Mouse (Mus musculus) embryonic facial prominence, embryonic 14.5 days (tissue): ENCODE results near the gene Snap25. TPM values are rescaled to one million over a fixed set of nuclear protein-coding genes. Genes with fewer than 3 reads are reported as not detected.

Experiments used
- ATAC-seq: fragments of 200-750 bp; cut with Nextera tagmentation; 2 replicates; pipeline ENCODE4 v1.8.0; 2017; ENCODE audit warnings: low read depth, moderate number of reproducible peaks, moderate TSS enrichment
- DNase-seq: peaks from one replicate; pipeline ENCODE4 v3.0.0-alpha.2; 2015; ENCODE audit warnings: low spot score
- H3K27ac ChIP-seq: fragments of 300-500 bp; sonication (generic); replicated peaks from 2 replicates; pipeline ENCODE4 v1.5.1; 2014; ENCODE audit warnings: low read depth, mild to moderate bottlenecking, low read length, moderate library complexity
- H3K27me3 ChIP-seq: fragments of 300-500 bp; sonication (generic); replicated peaks from 2 replicates; pipeline ENCODE4 v1.6.1; 2014; ENCODE audit warnings: low read length; ENCODE audit not compliant: control insufficient read depth, insufficient read depth
- H3K36me3 ChIP-seq: fragments of 300-500 bp; sonication (generic); 2 replicates; pipeline ENCODE4 v1.6.1; 2014; ENCODE audit warnings: low read length, mixed read lengths; ENCODE audit not compliant: control insufficient read depth, insufficient read depth
- H3K4me1 ChIP-seq: fragments of 300-500 bp; sonication (generic); 2 replicates; pipeline ENCODE4 v1.6.1; 2014; ENCODE audit warnings: antibody characterized with exemption, low read length; ENCODE audit not compliant: control insufficient read depth, insufficient read depth
- H3K4me2 ChIP-seq: fragments of 300-500 bp; sonication (generic); 2 replicates; pipeline ENCODE4 v1.6.1; 2014; ENCODE audit warnings: low read depth, mild to moderate bottlenecking, low read length, moderate library complexity, mixed read lengths
- H3K4me3 ChIP-seq: fragments of 300-500 bp; sonication (generic); 2 replicates; pipeline ENCODE4 v1.5.1; 2014; ENCODE audit warnings: low read depth, mild to moderate bottlenecking, low read length
- H3K9ac ChIP-seq: fragments of 300-500 bp; sonication (generic); 2 replicates; pipeline ENCODE4 v1.6.1; 2014; ENCODE audit warnings: low read depth, mild to moderate bottlenecking, low read length, moderate library complexity, mixed read lengths
- H3K9me3 ChIP-seq: fragments of 300-500 bp; sonication (generic); 2 replicates; pipeline ENCODE4 v1.6.1; 2016; ENCODE audit warnings: low read length; ENCODE audit not compliant: control insufficient read depth
- WGBS: fragments of 180-500 bp; shearing (Covaris S2); extraction: QIAGEN DNeasy Blood & Tissue Kit; methylation state at CpG from one replicate; pipeline ENCODE4 v1.1.7; 2014; 5-methylcytosine and 5-hydroxymethylcytosine counted together
- polyA plus RNA-seq: library from polyadenylated mRNA; unstranded; fragments of >200 nt; fragmentation: Nextera tagmentation; extraction: Ambion mirVana; gene quantifications from 2 replicates; pipeline ENCODE4 v1.2.1, GENCODE M21; 2014

The Snap25 gene
- polyA plus RNA-seq, 1 experiment from 2014 or later = 10.4 TPM

GRCm38 (mm10) chr2:136678321-136679161 lies 34.7 kb upstream of the Snap25 start:
- Histone ChIP-seq H3K4me2 (peak overlapping the region; percentile 94), H3K9me3 (no peaks in the 10 kb centered on the region), H3K4me3 (peak overlapping the region; percentile 53), H3K36me3 (no peaks in the 10 kb centered on the region), H3K4me1 (peaks cover 21% of the 10 kb centered on the region), H3K27ac (peak overlapping the region; percentile 95), H3K27me3 (no peaks in the 10 kb centered on the region), H3K9ac (peak overlapping the region; percentile 77)
- 3% methylated on average over 31 of the region's 44 CpGs for whole genome bisulfite sequencing
- ATAC-seq (peak; percentile 77), DNase-seq (peak; percentile 84)

GRCm38 (mm10) chr2:136679280-136680221 lies 33.7 kb upstream of the Snap25 start:
- H3K9ac ChIP-seq = peak overlapping the region; percentile 77
- WGBS = 2% methylated on average over 24 of the region's 24 CpGs
- no peaks in the 10 kb centered on the region for H3K27me3 ChIP-seq
- H3K4me2 ChIP-seq = peak overlapping the region; percentile 94
- H3K27ac ChIP-seq = peak overlapping the region; percentile 95
- H3K4me1 ChIP-seq = peaks cover 21% of the 10 kb centered on the region
- no peaks in the 10 kb centered on the region for H3K36me3 ChIP-seq
- no peaks in the 10 kb centered on the region for H3K9me3 ChIP-seq
- ATAC-seq (peak; percentile 95), DNase-seq (peak; percentile 94)
- H3K4me3 ChIP-seq = peak overlapping the region; percentile 53

- Histone ChIP-seq H3K36me3 (no peaks in the 10 kb centered on the region), H3K4me1 (peaks cover 21% of the 10 kb centered on the region), H3K4me2 (no peak overlapping the region), H3K27me3 (no peaks in the 10 kb centered on the region), H3K4me3 (no peak overlapping the region), H3K27ac (no peak overlapping the region), H3K9ac (no peak overlapping the region), H3K9me3 (no peaks in the 10 kb centered on the region)
- WGBS = 59% methylated on average over 11 of the region's 11 CpGs
- DNase-seq = peak; percentile 69
- ATAC-seq = no peak
Measured at GRCm38 (mm10) chr2:136682146-136682860, 30.9 kb upstream of the Snap25 start.

- Histone ChIP-seq H3K9me3 (no peaks in the 10 kb centered on the region), H3K36me3 (no peaks in the 10 kb centered on the region)
Measured at GRCm38 (mm10) chr2:136686195-136686594, 27.1 kb upstream of the Snap25 start.

GRCm38 (mm10) chr2:136687316-136687715 lies 25.9 kb upstream of the Snap25 start:
- ATAC-seq (no peak), DNase-seq (no peak)
- Histone ChIP-seq H3K27me3 (no peaks in the 10 kb centered on the region), H3K4me3 (no peak overlapping the region), H3K9ac (no peak overlapping the region), H3K36me3 (no peaks in the 10 kb centered on the region), H3K4me2 (no peak overlapping the region), H3K4me1 (no peaks in the 10 kb centered on the region), H3K9me3 (no peaks in the 10 kb centered on the region), H3K27ac (no peak overlapping the region)
- WGBS = 83% methylated on average over 4 of the region's 4 CpGs

More at GRCm38 (mm10) chr2:136686195-136686594, 27.1 kb upstream of the Snap25 start:
- 35% methylated on average over 3 of the region's 3 CpGs for WGBS
- DNase-seq = peak; percentile 61
- Histone ChIP-seq H3K4me1 (no peaks in the 10 kb centered on the region), H3K9ac (no peak overlapping the region), H3K4me3 (no peak overlapping the region), H3K27me3 (no peaks in the 10 kb centered on the region), H3K4me2 (no peak overlapping the region), H3K27ac (no peak overlapping the region)
- 0 out of 2 replicates have a peak, but pooled peaks have one; percentile 41 for ATAC-seq

- H3K9me3 ChIP-seq = no peaks in the 10 kb centered on the region
- no peaks in the 10 kb centered on the region for H3K4me1 ChIP-seq
- H3K27ac ChIP-seq = no peak overlapping the region
- DNase-seq (no peak), ATAC-seq (no peak)
- no peaks in the 10 kb centered on the region for H3K27me3 ChIP-seq
- no peak overlapping the region for H3K4me2 ChIP-seq
- H3K9ac ChIP-seq = no peak overlapping the region
- no peaks in the 10 kb centered on the region for H3K36me3 ChIP-seq
- no peak overlapping the region for H3K4me3 ChIP-seq
- 76% methylated on average over 4 of the region's 4 CpGs for WGBS
Measured at GRCm38 (mm10) chr2:136689476-136689875, 23.8 kb upstream of the Snap25 start.

- no peaks in the 10 kb centered on the region for H3K4me1 ChIP-seq
- ATAC-seq = no peak
- no peaks in the 10 kb centered on the region for H3K36me3 ChIP-seq
- no peak overlapping the region for H3K9ac ChIP-seq
- no peak for DNase-seq
- H3K27me3 ChIP-seq = no peaks in the 10 kb centered on the region
- H3K27ac ChIP-seq = no peak overlapping the region
- whole genome bisulfite sequencing = 89% methylated on average over 1 of the region's 1 CpGs
- no peak overlapping the region for H3K4me3 ChIP-seq
- H3K4me2 ChIP-seq = no peak overlapping the region
- no peaks in the 10 kb centered on the region for H3K9me3 ChIP-seq
Measured at GRCm38 (mm10) chr2:136691681-136692080, 21.6 kb upstream of the Snap25 start.
